Mouse (Mus musculus) bone marrow macrophage, adult 2 months (primary cell): Measurements from ENCODE around the gene Ccdc61.

Experiments used
- CTCF ChIP-seq: IDR thresholded peaks from 2 replicates; pipeline ENCODE4 v1.5.1; 2012; ENCODE audit warnings: low read depth, mild to moderate bottlenecking, low read length, moderate library complexity
- POLR2A ChIP-seq: IDR thresholded peaks from 2 replicates; pipeline ENCODE4 v1.6.1; 2012; ENCODE audit warnings: mild to moderate bottlenecking, low read depth, low read length, borderline replicate concordance

GRCm38 (mm10) chr7:18950523-18951315, 40.5 kb upstream of the Ccdc61 start:
- TF ChIP-seq POLR2A (no peak), CTCF (no peak)
